ENCODE assay signal across 15 mouse cellular contexts in genomic region chr11:60837644-60838406, GRCm38 (mm10). TPM values are rescaled to one million over a fixed set of nuclear protein-coding genes. Genes with fewer than 3 reads are reported as not detected.
DNase-seq lines count a peak whose midpoint lies in the region; ATAC-seq and TF ChIP-seq lines count a peak whose summit lies in the region.
"Had no signal": no experiment of that assay in that cellular context is flagged by ENCODE, and none has a peak within 500 bp of the region (broad histone marks: within the 10 kb centered on the region; RNA-seq: fewer than 3 reads in every experiment).

No protein-coding gene starts in this region.

- WGBS in liver, embryonic 16.5 days (ENCODE audit: insufficient replicate concordance): 49% methylated on average over 10 of the region's 10 CpGs
- 91% methylated on average over 10 of the region's 10 CpGs for WGBS in forebrain, embryonic 15.5 days

- H3K4me3 ChIP-seq in ES-Bruce4 (ENCODE audit: low read depth, low read length): no peak overlapping the region
- no peak overlapping the region for H3K4me3 ChIP-seq in liver, embryonic 16.5 days (ENCODE audit: low read depth, low read length)
- H3K4me3 ChIP-seq in forebrain, embryonic 15.5 days: no peak overlapping the region
- H3K4me3 ChIP-seq: erythroblast, embryonic 14.5 days had no signal

- H3K27ac ChIP-seq in ES-Bruce4 (ENCODE audit: insufficient read depth, low read length): 0 out of 2 replicates have a peak overlapping the region, but pooled peaks have one; percentile 58
- H3K27ac ChIP-seq in liver, embryonic 16.5 days (ENCODE audit: low read length): peak overlapping the region; percentile 26
- no peak overlapping the region for H3K27ac ChIP-seq in forebrain, embryonic 15.5 days (replicated peaks)

- H3K36me3 ChIP-seq in ES-Bruce4 (ENCODE audit: control insufficient read depth, insufficient read depth, low read length, poor library complexity, severe bottlenecking): no peaks in the 10 kb centered on the region
- no peaks in the 10 kb centered on the region for H3K36me3 ChIP-seq in liver, embryonic 16.5 days (ENCODE audit: control insufficient read depth, insufficient read depth)
- no peaks in the 10 kb centered on the region for H3K36me3 ChIP-seq in forebrain, embryonic 15.5 days

- no peak for TF ChIP-seq EP300 in ES-Bruce4 (IDR thresholded peaks at IDR 0.05; ENCODE audit: insufficient read depth, low read depth, low read length)

- H3K4me2 ChIP-seq in liver, embryonic 16.5 days (ENCODE audit: low read depth, low read length): peak overlapping the region; percentile 7; the same call in 1 of the 2 replicates
- no peak overlapping the region for H3K4me2 ChIP-seq in forebrain, embryonic 15.5 days (replicated peaks)

- peak; percentile 40 for DNase-seq in adrenal gland, postnatal 10 days
- DNase-seq in adrenal gland, adult 8-10 months: no peak
- peak; percentile 23 for DNase-seq in kidney, postnatal 10 days
- no peak for DNase-seq in c-Kit-positive CD71-positive TER-119-positive erythroid progenitor cells, embryonic 14.5 days (ENCODE audit: low spot score)
- DNase-seq: cerebellum, adult 11-12 months; embryo, embryonic 11 days; heart, adult 18-20 months; heart, postnatal 14 days had no signal

- no peak overlapping the region for H3K9ac ChIP-seq in ES-Bruce4 (ENCODE audit: low read depth, poor library complexity, severe bottlenecking)
- no peak overlapping the region for H3K9ac ChIP-seq in liver, embryonic 16.5 days (ENCODE audit: low read depth, low read length)
- H3K9ac ChIP-seq in forebrain, embryonic 15.5 days (replicated peaks): no peak overlapping the region

- H3K9me3 ChIP-seq in ES-Bruce4 (replicated peaks; ENCODE audit: control insufficient read depth, insufficient read depth, low read length, poor library complexity, severe bottlenecking): no peaks in the 10 kb centered on the region
- H3K9me3 ChIP-seq in liver, embryonic 16.5 days (replicated peaks; ENCODE audit: control insufficient read depth, low read length): no peaks in the 10 kb centered on the region
- H3K9me3 ChIP-seq in forebrain, embryonic 15.5 days: no peaks in the 10 kb centered on the region
- H3K9me3 ChIP-seq: G1E had no signal

- TF ChIP-seq CTCF in ES-Bruce4 (IDR thresholded peaks at IDR 0.05; ENCODE audit: low read depth, low read length): no peak

- peaks cover 4% of the 10 kb centered on the region for H3K4me1 ChIP-seq in ES-Bruce4 (ENCODE audit: control insufficient read depth, insufficient read depth, low read length)
- H3K4me1 ChIP-seq in liver, embryonic 16.5 days (ENCODE audit: control insufficient read depth, low read depth, low read length): peaks cover 7% of the 10 kb centered on the region
- H3K4me1 ChIP-seq in forebrain, embryonic 15.5 days: no peaks in the 10 kb centered on the region

- ATAC-seq in liver, embryonic 16.5 days (ENCODE audit: low read depth): peak; percentile 73
- ATAC-seq in CD4-positive, CD25-positive, alpha-beta regulatory T cell, adult 4 months: no peak
- no peak for ATAC-seq in forebrain, embryonic 15.5 days (replicated peaks)
- ATAC-seq: midbrain, embryonic 16.5 days had no signal

- no peaks in the 10 kb centered on the region for H3K27me3 ChIP-seq in ES-Bruce4 (ENCODE audit: control insufficient read depth, insufficient read depth, low read length, poor library complexity, severe bottlenecking)
- no peaks in the 10 kb centered on the region for H3K27me3 ChIP-seq in liver, embryonic 16.5 days (ENCODE audit: control insufficient read depth, insufficient read depth, low read depth, low read length)
- H3K27me3 ChIP-seq in forebrain, embryonic 15.5 days: no peaks in the 10 kb centered on the region

- no peak for TF ChIP-seq POLR2A in ES-Bruce4 (IDR thresholded peaks at IDR 0.05; ENCODE audit: insufficient read depth, low read length)

RNA-seq across cellular contexts. Expression of gene Dhrs7b, which starts 7.4 kb away (rescaled TPM):
- 10 to 100 TPM; 44.4 to 46.7 TPM for total RNA-seq in adrenal gland, postnatal 10 days (2021)
- 10 to 100 TPM; 36.0 to 44.8 (median 40.3) TPM for total RNA-seq in adrenal gland, adult 8-10 months (2022)
- 20.9 and 24.0 TPM in 2 replicates for polyA plus RNA-seq in ES-Bruce4 (2011; ENCODE audit: insufficient read depth, insufficient read length, low read depth, missing spikeins)
- 18.1 and 21.2 TPM in 2 replicates for polyA plus RNA-seq in liver, embryonic 16.5 days (2015; fragmentation: Nextera tagmentation; extraction: Ambion mirVana)
- polyA plus RNA-seq in CD4-positive, CD25-positive, alpha-beta regulatory T cell, adult 4 months (2017; shearing (Covaris generic)): 10 to 100 TPM; 22.4 to 24.8 TPM
- 31.0 and 32.3 TPM in 2 replicates for polyA plus RNA-seq in forebrain, embryonic 15.5 days (2015; fragmentation: Nextera tagmentation; extraction: Ambion mirVana)

RNA-seq across cellular contexts. Expression of gene Shmt1, which starts 26.3 kb away (rescaled TPM):
- total RNA-seq in adrenal gland, postnatal 10 days (2021): 100 to 1,000 TPM in 1 of 2 experiments, 10 to 100 TPM in 1; 89.0 to 103 TPM
- 100 to 1,000 TPM in 1 of 4 experiments, 10 to 100 TPM in 3; 38.4 to 111 (median 73.2) TPM for total RNA-seq in adrenal gland, adult 8-10 months (2022)
- polyA plus RNA-seq in ES-Bruce4 (2011; ENCODE audit: insufficient read depth, insufficient read length, low read depth, missing spikeins): 99.2 and 113 TPM in 2 replicates
- 56.9 and 62.6 TPM in 2 replicates for polyA plus RNA-seq in liver, embryonic 16.5 days (2015; fragmentation: Nextera tagmentation; extraction: Ambion mirVana)
- 10 to 100 TPM; 18.6 to 33.7 TPM for polyA plus RNA-seq in CD4-positive, CD25-positive, alpha-beta regulatory T cell, adult 4 months (2017; shearing (Covaris generic))
- polyA plus RNA-seq in forebrain, embryonic 15.5 days (2015; fragmentation: Nextera tagmentation; extraction: Ambion mirVana): 19.2 and 19.8 TPM in 2 replicates
- polyA plus RNA-seq: erythroblast, embryonic 14.5 days had no signal

RNA-seq across cellular contexts. Expression of gene Tmem11, which starts 41.2 kb away (rescaled TPM):
- total RNA-seq in adrenal gland, postnatal 10 days (2021): 10 to 100 TPM; 51.9 to 54.1 TPM
- 10 to 100 TPM; 33.6 to 47.6 (median 38.0) TPM for total RNA-seq in adrenal gland, adult 8-10 months (2022)
- 46.6 and 54.0 TPM in 2 replicates for polyA plus RNA-seq in ES-Bruce4 (2011; ENCODE audit: insufficient read depth, insufficient read length, low read depth, missing spikeins)
- 23.2 and 23.4 TPM in 2 replicates for polyA plus RNA-seq in liver, embryonic 16.5 days (2015; fragmentation: Nextera tagmentation; extraction: Ambion mirVana)
- 10 to 100 TPM; 33.2 to 36.9 TPM for polyA plus RNA-seq in CD4-positive, CD25-positive, alpha-beta regulatory T cell, adult 4 months (2017; shearing (Covaris generic))
- 54.6 and 60.8 TPM in 2 replicates for polyA plus RNA-seq in forebrain, embryonic 15.5 days (2015; fragmentation: Nextera tagmentation; extraction: Ambion mirVana)

Comparison
In these comparisons a context has a peak if more than half of its experiments do, and no peak if none do; other contexts are left out.
1. DNase-seq: peak in adrenal gland, postnatal 10 days (single experiment) and kidney, postnatal 10 days (single experiment); none in adrenal gland, adult 8-10 months (single experiment) and c-Kit-positive CD71-positive TER-119-positive erythroid progenitor cells, embryonic 14.5 days (single experiment).